Mouse (Mus musculus): ENCODE measurements around the gene Lctl.

Gene Lctl

DNA sequence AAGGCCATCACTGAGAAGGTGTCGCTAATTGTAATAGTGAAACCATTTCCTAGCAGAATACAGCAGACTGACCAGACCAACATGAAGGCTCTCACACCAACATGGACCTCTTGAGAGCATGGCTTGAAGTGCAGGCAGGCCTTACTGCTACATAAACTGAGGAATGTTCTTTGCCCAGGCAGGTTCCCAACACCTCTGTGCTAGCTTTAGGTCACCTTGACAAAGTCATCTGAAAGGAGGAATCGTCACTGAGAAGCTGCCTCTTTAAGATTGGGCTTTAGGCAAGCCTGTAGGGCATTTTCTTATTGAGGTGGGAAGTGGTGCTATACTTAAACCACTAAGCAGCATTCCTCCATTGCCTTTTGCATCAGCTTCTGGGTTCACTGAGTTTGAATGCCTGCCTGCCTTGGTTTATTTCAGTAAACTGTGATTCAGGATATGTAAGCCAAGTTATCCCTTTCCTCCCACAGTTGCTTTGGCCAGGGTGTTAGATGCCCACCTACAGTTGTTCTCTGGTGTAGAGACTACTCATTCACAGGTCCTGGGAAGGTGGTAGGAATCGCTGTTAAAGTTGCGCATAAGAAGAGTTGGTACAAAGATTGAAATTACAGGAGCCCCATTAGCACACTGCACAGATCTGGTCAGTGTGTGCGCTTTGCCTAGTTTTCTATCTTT lies 67.4 kb downstream of the Lctl start:
- no peak for DNase-seq (ENCODE audit: low read depth, low spot score)
